21 mouse cellular contexts compared by ENCODE assay signal in genomic region chr2:32075368-32075767, GRCm38 (mm10). TPM values are rescaled to one million over a fixed set of nuclear protein-coding genes. Genes with fewer than 3 reads are reported as not detected.
DNase-seq lines count a peak whose midpoint lies in the region; ATAC-seq and TF ChIP-seq lines count a peak whose summit lies in the region.
"Had no signal": no experiment of that assay in that cellular context is flagged by ENCODE, and none has a peak within 500 bp of the region (broad histone marks: within the 10 kb centered on the region; RNA-seq: fewer than 3 reads in every experiment).

No protein-coding gene starts in this region.

- WGBS in heart, embryonic 13.5 days = 66% methylated on average over 7 of the region's 7 CpGs
- 60% methylated on average over 7 of the region's 7 CpGs for WGBS in kidney, adult 2 months

- H3K4me2 ChIP-seq in heart, embryonic 13.5 days = peak overlapping the region; percentile 41
- H3K4me2 ChIP-seq: hindbrain, embryonic 12.5 days; limb, embryonic 13.5 days; midbrain, embryonic 15.5 days; neural tube, embryonic 15.5 days had no signal

- no peak for ATAC-seq in heart, embryonic 13.5 days (ENCODE audit: extremely low read depth, insufficient number of reproducible peaks, low FRiP score, low TSS enrichment)
- ATAC-seq: forebrain, postnatal 0 days; midbrain, embryonic 15.5 days; Patski had no signal

- DNase-seq in heart, adult 8-10 months (ENCODE audit: low spot score) = no peak
- DNase-seq in kidney, adult 2 months = peak; percentile 75
- DNase-seq in kidney, postnatal 4 days = no peak
- DNase-seq in thymus, postnatal 25 days = peak; percentile 11
- DNase-seq in thymus, postnatal 0 days (ENCODE audit: low spot score) = no peak
- peak; percentile 33 for DNase-seq in naive thymus-derived CD4-positive, alpha-beta T cell, adult 2 months (ENCODE audit: low read depth)
- DNase-seq in lung, postnatal 4 days = no peak
- DNase-seq: adrenal gland, adult 8-10 months; cerebellum, adult 8-10 months; forebrain, postnatal 0 days; gastrocnemius, postnatal 36 days; lung, postnatal 10 days had no signal

- no peaks in the 10 kb centered on the region for H3K9me3 ChIP-seq in heart, embryonic 13.5 days
- H3K9me3 ChIP-seq: forebrain, embryonic 10.5 days; hindbrain, embryonic 12.5 days; limb, embryonic 13.5 days; megakaryocyte, embryonic 14.5 days; midbrain, embryonic 15.5 days; neural tube, embryonic 15.5 days had no signal

- H3K4me3 ChIP-seq in heart, embryonic 13.5 days = no peak overlapping the region
- no peak overlapping the region for H3K4me3 ChIP-seq in kidney, adult 2 months (ENCODE audit: insufficient read depth, low read depth, low read length)
- H3K4me3 ChIP-seq: forebrain, embryonic 10.5 days; hindbrain, embryonic 12.5 days; limb, embryonic 13.5 days; midbrain, embryonic 15.5 days; myocyte; neural tube, embryonic 15.5 days had no signal

- no peak for TF ChIP-seq CTCF in kidney, adult 2 months (conservative IDR thresholded peaks at IDR 0.05; ENCODE audit: insufficient read depth, insufficient read length, low read depth, low read length)

- peak overlapping the region; percentile 69 for H3K9ac ChIP-seq in heart, embryonic 13.5 days
- H3K9ac ChIP-seq: forebrain, postnatal 0 days; hindbrain, embryonic 12.5 days; limb, embryonic 13.5 days; midbrain, embryonic 15.5 days; neural tube, embryonic 15.5 days had no signal

- H3K4me1 ChIP-seq in heart, embryonic 13.5 days = peaks cover 61% of the 10 kb centered on the region
- H3K4me1 ChIP-seq in kidney, adult 2 months (ENCODE audit: control insufficient read depth, insufficient read depth, low read length) = peaks cover 16% of the 10 kb centered on the region; the same call in 1 of the 2 replicates
- H3K4me1 ChIP-seq: limb, embryonic 13.5 days; midbrain, embryonic 15.5 days; neural tube, embryonic 15.5 days had no signal

- H3K36me3 ChIP-seq in heart, embryonic 13.5 days = peaks cover 43% of the 10 kb centered on the region
- H3K36me3 ChIP-seq in kidney, adult 2 months (ENCODE audit: control insufficient read depth, insufficient read depth, low read length) = no peaks in the 10 kb centered on the region
- H3K36me3 ChIP-seq: forebrain, embryonic 10.5 days; hindbrain, embryonic 12.5 days; limb, embryonic 13.5 days; midbrain, embryonic 15.5 days; neural tube, embryonic 15.5 days had no signal

- H3K27ac ChIP-seq in heart, embryonic 13.5 days (replicated peaks) = peak overlapping the region; percentile 57
- 0 out of 2 replicates have a peak overlapping the region, but pooled peaks have one; percentile 11 for H3K27ac ChIP-seq in kidney, adult 2 months (ENCODE audit: insufficient read depth, low read depth, low read length)
- H3K27ac ChIP-seq: forebrain, embryonic 10.5 days; hindbrain, embryonic 12.5 days; limb, embryonic 13.5 days; midbrain, embryonic 15.5 days; neural tube, embryonic 15.5 days had no signal

- no peak for TF ChIP-seq POLR2A in kidney, adult 2 months (IDR thresholded peaks at IDR 0.05; ENCODE audit: low read depth, low read length)

- H3K27me3 ChIP-seq in heart, embryonic 13.5 days (replicated peaks) = no peaks in the 10 kb centered on the region
- H3K27me3 ChIP-seq in kidney, adult 2 months (replicated peaks; ENCODE audit: control insufficient read depth, insufficient read depth, low read length) = no peaks in the 10 kb centered on the region
- H3K27me3 ChIP-seq: hindbrain, embryonic 12.5 days; limb, embryonic 13.5 days; megakaryocyte, embryonic 14.5 days; midbrain, embryonic 15.5 days; neural tube, embryonic 15.5 days had no signal

RNA-seq across cellular contexts. Expression of gene Fam78a, which starts 9.3 kb away (rescaled TPM):
- 29.3 and 32.8 TPM in 2 replicates for polyA plus RNA-seq in heart, embryonic 13.5 days (2015; fragmentation: Nextera tagmentation; extraction: Ambion mirVana)
- 10 to 100 TPM; 12.7 to 26.1 (median 16.3) TPM for total RNA-seq in heart, adult 8-10 months (2022)
- 2.6 and 4.9 TPM in 2 replicates for polyA plus RNA-seq in kidney, adult 2 months (2012; rRNA removed)
- polyA plus RNA-seq in thymus, postnatal 0 days (2015; fragmentation: Nextera tagmentation; extraction: Ambion mirVana) = 57.5 and 68.6 TPM in 2 replicates

RNA-seq across cellular contexts. Expression of gene Plpp7, which starts 20.0 kb away (rescaled TPM):
- 13.9 and 14.2 TPM in 2 replicates for polyA plus RNA-seq in heart, embryonic 13.5 days (2015; fragmentation: Nextera tagmentation; extraction: Ambion mirVana)
- 10 to 100 TPM; 34.7 to 48.9 (median 42.6) TPM for total RNA-seq in heart, adult 8-10 months (2022)
- 5.7 and 6.0 TPM in 2 replicates for polyA plus RNA-seq in kidney, adult 2 months (2012; rRNA removed)
- 0.91 and 1.0 TPM in 2 replicates for polyA plus RNA-seq in thymus, postnatal 0 days (2015; fragmentation: Nextera tagmentation; extraction: Ambion mirVana)

Comparison
In these comparisons a context has a peak if more than half of its experiments do, and no peak if none do; other contexts are left out.
1. DNase-seq: peak in kidney, adult 2 months (single experiment), thymus, postnatal 25 days (single experiment) and naive thymus-derived CD4-positive, alpha-beta T cell, adult 2 months (single experiment); none in heart, adult 8-10 months (single experiment), kidney, postnatal 4 days (0 of 2), thymus, postnatal 0 days (single experiment) and lung, postnatal 4 days (0 of 2).